Mouse (Mus musculus) heart, postnatal 4 days (tissue): ENCODE data around the gene Hoxa13. TPM values are rescaled to one million over a fixed set of nuclear protein-coding genes. Genes with fewer than 3 reads are reported as not detected.

Experiments
- DNase-seq: peaks from one replicate; pipeline ENCODE4 v3.0.0; 2021
- total RNA-seq, 2 experiments: library from RNA; stranded (reverse); gene quantifications; 2 replicates each; pipeline ENCODE4 v1.2.3; 2021

The Hoxa13 gene
- not detected for total RNA-seq

GRCm38 (mm10) chr6:52260654-52261575 is at the start of gene Hoxa13:
Hoxa13 (minus strand) TSS chr6:52260880.
- DNase-seq, result no peak

DNA sequence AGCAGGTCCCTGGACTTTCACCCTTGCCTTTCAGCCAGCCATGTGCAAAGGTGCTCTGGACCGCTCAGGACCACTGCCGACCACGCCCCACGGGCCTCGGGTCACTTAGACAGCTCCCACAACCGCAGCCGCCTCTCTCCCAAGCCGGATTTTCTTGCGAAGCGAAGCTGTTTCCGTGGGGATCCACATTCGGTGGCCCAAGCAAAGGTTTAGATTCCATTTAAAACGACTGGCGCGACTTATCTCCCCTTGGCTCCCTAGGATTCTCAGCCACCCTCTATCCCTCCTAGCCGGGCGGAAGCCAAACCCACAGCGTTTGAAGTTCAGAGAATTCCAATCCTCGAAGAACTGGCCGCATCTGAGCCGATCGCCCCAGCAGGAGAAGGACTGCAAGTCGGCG is 49.7 kb upstream of the Hoxa13 start:
- DNase-seq, result no peak

DNA sequence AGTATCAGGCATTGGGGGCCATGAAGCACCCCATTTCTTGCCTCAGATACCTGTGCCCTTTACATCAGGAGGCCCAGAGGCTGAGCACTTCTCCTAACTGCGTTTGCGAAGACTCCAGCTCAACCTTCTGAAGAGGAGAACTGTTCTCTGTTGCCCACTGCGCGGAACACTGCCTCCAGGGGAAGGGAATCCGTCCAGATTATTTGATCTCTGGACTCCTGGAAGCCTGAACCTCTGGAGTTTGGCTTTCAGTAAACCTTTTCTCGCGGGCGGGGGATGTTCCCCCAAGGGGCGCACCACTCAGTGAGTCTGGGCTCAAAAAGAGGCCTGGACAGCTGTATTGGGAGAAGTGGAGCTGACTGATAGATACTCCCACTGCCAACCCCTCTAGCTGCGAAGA is 49.1 kb upstream of the Hoxa13 start:
- no peak for DNase-seq

DNA sequence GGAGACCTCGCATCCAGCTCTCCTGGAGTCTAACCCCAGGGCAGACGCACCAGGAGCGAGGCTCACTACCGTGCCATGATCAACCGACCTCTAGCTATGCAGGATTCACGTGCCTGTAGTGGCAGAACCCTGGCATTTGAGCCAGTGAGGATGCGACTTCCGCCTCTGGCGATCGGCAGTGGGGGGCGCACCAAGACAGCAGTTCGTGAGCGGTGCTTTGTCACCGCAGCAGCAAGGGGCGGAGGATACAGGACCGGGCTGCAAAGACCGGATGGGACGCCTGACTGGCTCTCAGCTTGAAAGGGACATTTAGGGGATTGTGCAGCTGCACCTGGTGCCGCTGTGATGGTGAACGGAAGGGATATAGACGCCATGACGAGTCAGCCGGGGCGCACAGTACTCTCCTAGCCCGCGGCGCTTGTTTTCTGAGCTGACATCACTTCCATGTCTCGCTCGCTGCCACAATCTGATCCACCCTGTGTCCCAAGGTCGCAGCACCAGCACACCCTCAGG is 45.3 kb upstream of the Hoxa13 start:
- peak; percentile 68 for DNase-seq

- no peak for DNase-seq
These were observed 42.7 kb upstream of the Hoxa13 start for GRCm38 (mm10) chr6:52303426-52303825.

DNA sequence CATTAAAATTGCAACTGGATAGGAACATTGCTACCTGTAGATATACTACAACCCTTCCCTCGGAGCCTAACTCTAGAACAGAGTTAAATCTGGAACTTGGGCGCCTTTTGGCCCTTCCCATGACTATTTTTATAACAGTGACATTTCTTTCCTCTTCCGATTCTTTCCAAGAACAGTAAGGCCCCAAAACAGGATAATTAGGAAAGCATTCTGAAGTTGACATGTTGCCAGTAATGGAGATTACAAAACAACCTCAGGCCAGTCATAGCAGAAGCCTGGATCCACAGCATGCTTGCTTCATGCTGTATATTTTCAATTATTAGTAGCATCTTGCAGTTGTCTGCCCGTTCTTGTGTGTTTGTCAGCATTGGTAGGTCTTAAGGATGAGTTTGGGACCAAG is 40.1 kb upstream of the Hoxa13 start:
- no peak for DNase-seq

GRCm38 (mm10) chr6:52298511-52298910 is 37.8 kb upstream of the Hoxa13 start:
- DNase-seq, result no peak

DNA sequence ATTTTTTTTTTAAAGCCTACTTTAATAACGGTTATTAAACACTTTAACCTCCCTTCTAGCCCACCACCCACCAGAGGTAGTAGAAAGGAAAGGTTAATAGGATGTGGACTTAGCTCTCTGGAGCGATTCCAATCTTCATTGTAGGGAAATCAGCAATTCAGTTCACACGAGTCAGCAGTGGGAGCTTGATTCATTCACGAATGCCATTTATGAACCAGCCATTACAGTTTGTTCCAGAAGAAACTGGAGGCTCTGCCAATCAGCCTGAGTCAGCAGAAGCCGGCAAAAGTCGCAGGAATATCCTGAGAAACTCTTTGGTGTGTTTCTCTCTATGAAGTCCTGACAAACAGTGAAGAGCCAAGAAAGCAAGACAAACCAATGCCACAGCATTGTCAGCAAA is 33.9 kb upstream of the Hoxa13 start:
- no peak for DNase-seq

DNA sequence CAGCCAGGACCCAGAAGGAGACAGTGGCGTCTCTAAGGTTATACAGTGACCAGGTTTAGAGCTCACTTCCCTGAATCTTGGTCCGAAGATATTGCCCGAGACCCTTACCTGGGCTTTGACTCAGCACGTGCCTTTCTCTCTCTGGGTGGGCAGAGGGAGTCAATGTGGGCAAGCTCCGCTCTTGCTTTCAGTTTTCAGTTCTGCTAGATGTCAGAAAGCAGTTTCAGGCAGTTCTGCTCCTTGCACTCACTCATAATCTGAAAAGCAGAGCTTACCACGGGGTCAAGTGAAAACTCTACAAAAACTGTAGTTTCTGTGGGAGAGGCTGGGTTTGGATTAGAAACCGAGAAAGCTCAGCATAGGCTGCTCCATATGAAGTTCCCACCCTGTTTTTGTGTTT is 31.6 kb upstream of the Hoxa13 start:
- DNase-seq, result no peak

GRCm38 (mm10) chr6:52291021-52291860 is 30.6 kb upstream of the Hoxa13 start:
- peak; percentile 38 for DNase-seq

DNA sequence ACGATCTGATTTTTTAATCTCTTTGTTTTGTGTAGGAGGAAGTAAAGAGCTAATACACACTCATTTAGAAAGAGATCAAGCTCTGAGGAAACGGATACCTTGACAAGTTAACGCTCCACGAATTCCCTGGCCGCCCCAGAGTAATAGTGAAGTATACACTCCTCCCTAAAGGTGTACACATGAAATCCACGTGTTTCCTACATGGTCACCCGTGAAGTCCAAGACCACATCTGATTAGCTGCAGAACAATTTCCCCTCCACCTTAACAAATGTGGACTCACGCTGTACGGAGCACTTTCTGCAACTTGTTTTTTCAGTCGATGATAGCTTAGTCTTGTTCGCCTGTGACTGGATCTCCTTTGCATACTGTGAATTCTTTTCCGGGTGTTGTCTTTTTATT is 29.5 kb upstream of the Hoxa13 start:
- no peak for DNase-seq

- DNase-seq, result no peak
These were observed 23.2 kb upstream of the Hoxa13 start for GRCm38 (mm10) chr6:52283896-52284295.

- DNase-seq, result no peak
These were observed 20.4 kb upstream of the Hoxa13 start for GRCm38 (mm10) chr6:52281084-52281483.

DNA sequence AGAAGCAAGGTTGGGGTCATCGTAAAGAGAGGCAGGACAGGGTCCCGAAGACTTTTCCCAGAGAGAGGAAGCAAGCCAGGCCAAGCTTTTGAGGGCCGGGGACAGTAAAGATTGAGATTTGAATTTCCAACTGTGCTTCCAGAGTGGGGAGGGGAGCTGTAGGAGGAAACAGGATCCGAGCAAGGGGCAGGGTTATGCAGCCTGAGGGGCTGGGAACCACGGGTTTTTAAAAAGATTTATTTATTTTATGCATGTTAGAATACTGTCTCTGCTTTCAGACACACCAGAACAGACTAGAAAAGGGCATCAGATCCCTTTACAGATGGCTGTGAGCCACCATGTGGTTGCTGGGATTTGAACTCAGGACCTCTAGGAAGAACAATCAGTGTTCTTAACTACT is 16.2 kb upstream of the Hoxa13 start:
- no peak for DNase-seq

GRCm38 (mm10) chr6:52276382-52276781 is 15.7 kb upstream of the Hoxa13 start:
- no peak for DNase-seq

GRCm38 (mm10) chr6:52275563-52276280 is 15.0 kb upstream of the Hoxa13 start:
- no peak for DNase-seq

DNA sequence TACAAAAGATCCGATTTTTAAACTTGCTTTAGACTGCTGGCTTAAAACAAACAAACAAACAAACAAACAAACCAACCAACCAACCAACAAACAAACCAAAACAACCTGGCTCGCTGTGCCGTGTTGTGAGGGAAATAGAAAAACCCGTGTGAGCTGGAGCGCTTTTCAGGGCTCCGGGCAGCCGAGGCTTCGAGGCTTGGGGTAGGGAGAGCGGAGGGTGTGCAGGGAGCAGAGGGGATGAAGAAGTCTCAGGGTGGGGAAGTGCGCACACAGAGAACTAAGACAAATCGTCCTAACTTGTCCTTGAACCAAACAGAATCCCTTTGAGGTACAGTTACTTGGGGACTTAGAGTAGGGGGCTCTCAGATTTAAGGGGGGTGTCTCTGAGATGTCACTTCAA is 13.9 kb upstream of the Hoxa13 start:
- no peak for DNase-seq

DNA sequence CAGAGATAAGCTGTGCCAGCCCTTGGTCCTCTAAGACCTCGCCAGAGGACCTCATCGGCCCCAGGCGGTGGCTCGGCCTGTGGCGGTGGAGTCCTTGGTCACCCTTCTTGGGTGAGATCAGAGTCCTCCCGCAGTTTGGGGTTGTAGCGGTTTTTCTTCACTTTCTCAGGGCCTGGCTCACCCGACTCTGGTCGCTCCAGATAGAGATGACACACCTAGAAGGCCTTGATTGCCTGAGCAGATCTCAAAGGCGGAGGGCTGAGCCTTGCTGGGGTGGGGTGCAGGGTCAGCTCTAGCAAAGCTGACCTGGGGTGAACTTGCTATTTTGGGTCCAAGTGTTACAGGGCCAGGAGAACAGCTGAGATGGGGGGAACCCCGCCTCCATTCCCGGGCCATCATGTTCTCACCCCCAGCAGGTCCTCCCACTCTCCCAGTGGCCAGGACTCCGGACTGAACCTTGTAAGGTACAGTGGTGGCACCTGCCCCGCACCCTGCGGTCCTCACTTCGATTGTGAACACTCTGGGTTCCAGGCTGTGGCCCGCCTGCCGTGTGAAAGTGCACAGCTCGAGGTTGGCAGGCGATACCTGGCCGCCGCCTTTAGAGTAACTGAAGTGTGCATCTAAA is 13.1 kb upstream of the Hoxa13 start:
- DNase-seq, result no peak

DNA sequence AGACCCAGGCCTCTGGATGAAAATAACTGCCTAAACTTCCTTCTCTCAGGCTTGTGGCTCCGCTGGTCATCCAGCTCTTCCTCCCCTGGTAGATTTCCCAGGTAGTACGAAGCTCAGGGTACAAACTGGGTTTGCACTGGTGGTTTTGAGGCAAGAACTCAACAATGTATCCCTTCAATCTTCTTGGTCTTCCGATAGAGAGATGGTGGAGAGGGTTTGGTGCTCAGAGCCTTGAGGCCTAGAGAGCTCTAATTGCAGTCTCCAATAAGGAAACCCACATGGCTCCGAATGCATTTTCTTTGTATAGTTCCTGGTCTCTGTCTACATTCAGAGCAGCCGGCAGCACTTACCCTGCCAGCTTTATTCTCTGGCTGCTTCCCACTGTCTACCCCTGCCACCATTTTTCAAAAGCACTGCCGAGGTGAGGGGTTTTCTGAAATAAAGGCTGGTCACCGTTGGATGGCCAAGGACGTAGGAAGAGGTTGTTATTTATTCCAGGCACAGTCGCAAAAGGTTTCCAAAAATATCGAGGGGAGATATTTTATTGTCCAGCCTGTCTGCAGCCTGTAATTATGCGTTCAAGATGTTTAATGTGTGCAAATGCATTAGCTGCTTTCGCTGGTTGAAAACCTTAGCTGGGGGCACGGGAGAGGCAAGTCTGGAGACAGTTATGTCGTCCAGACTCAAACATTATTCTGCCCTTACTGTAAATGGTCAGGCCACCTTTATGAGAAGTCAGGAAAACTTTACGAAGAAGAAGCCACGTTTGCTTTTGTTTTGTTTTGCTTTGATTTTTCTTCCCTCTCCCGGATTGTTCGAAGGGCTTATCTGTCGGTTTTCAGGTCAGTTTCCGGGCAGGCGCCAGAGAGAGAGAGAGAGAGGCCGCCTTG is 12.3 kb upstream of the Hoxa13 start:
- DNase-seq, result no peak

GRCm38 (mm10) chr6:52270494-52271480 is 10.1 kb upstream of the Hoxa13 start:
- peak; percentile 78 for DNase-seq
